Mouse (Mus musculus) liver, embryonic 14.5 days (tissue): Measurements from ENCODE around the gene Tas2r135.

ENCODE experiments used
- CTCF ChIP-seq: IDR thresholded peaks from 2 replicates; pipeline ENCODE4 v1.5.1; 2016; ENCODE audit warnings: antibody characterized with exemption, low read depth, control low read depth
- EP300 ChIP-seq: IDR thresholded peaks from 2 replicates; pipeline ENCODE4 v1.6.1; 2016; ENCODE audit warnings: antibody characterized with exemption, low read depth

DNA sequence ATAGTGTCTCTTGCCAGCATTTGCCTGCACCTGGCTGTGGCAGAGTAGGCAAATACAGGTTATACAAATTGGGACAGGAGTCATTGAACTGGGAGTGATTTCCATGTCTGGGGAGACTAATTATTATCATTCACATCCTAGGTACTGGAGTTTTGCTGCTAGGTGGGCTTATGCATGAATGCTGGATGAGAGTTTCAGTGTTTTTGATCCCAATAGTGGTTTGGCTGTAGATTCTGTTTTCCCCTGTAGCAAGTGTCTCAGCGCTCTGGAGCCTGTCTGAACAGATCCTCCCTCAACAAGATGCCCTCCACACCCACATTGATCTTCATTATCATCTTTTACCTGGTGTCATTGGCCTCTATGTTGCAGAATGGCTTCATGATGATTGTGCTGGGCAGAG, 5.3 kb upstream of the Tas2r135 start, which contains the start of gene Tas2r143:
- no peak for TF ChIP-seq CTCF
- TF ChIP-seq EP300, result no peak
